Mouse (Mus musculus): ENCODE measurements at regions not wholly inside any gene's neighbourhood (a gene's known extent, or its start where the extent isn't known, plus 50 kb on each side); places are given as distances from the start of the nearest gene placed in this dataset.

- TF ChIP-seq CTCF (IDR thresholded peaks at IDR 0.05; ENCODE audit: control insufficient read depth, insufficient read depth, insufficient replicate concordance, low read depth, low read length) (no peak), POLR2A (IDR thresholded peaks at IDR 0.05; ENCODE audit: control insufficient read depth, low read depth, low read length) (no peak)
- Histone ChIP-seq H3K36me3 (ENCODE audit: control insufficient read depth, insufficient read depth, low read length) (no peaks in the 10 kb centered on the region), H3K27ac (ENCODE audit: control insufficient read depth, insufficient read depth, low read depth, low read length) (no peak overlapping the region), H3K4me1 (ENCODE audit: control insufficient read depth, insufficient read depth, low read length) (no peaks in the 10 kb centered on the region), H3K27me3 (ENCODE audit: control insufficient read depth, insufficient read depth, low read length) (no peaks in the 10 kb centered on the region), H3K4me3 (ENCODE audit: control insufficient read depth, low read depth, low read length) (no peak overlapping the region)
Measured at GRCm38 (mm10) chr10:91559307-91559706, 378.2 kb upstream of the Tmpo start.

- Histone ChIP-seq H3K27me3 (ENCODE audit: control insufficient read depth, insufficient read depth, low read length) (no peaks in the 10 kb centered on the region), H3K36me3 (ENCODE audit: control insufficient read depth, insufficient read depth, low read length) (no peaks in the 10 kb centered on the region), H3K27ac (ENCODE audit: control insufficient read depth, insufficient read depth, low read depth, low read length) (no peak overlapping the region), H3K4me1 (ENCODE audit: control insufficient read depth, insufficient read depth, low read length) (no peaks in the 10 kb centered on the region), H3K4me3 (ENCODE audit: control insufficient read depth, low read depth, low read length) (no peak overlapping the region)
- TF ChIP-seq CTCF (IDR thresholded peaks at IDR 0.05; ENCODE audit: control insufficient read depth, insufficient read depth, insufficient replicate concordance, low read depth, low read length) (no peak), POLR2A (IDR thresholded peaks at IDR 0.05; ENCODE audit: control insufficient read depth, low read depth, low read length) (no peak)
Measured at GRCm38 (mm10) chr10:91548071-91548470, 367.0 kb upstream of the Tmpo start.

- Histone ChIP-seq H3K4me3 (ENCODE audit: control insufficient read depth, low read depth, low read length) (no peak overlapping the region), H3K36me3 (ENCODE audit: control insufficient read depth, insufficient read depth, low read length) (no peaks in the 10 kb centered on the region), H3K4me1 (ENCODE audit: control insufficient read depth, insufficient read depth, low read length) (no peaks in the 10 kb centered on the region), H3K27ac (ENCODE audit: control insufficient read depth, insufficient read depth, low read depth, low read length) (no peak overlapping the region), H3K27me3 (ENCODE audit: control insufficient read depth, insufficient read depth, low read length) (no peaks in the 10 kb centered on the region)
- TF ChIP-seq CTCF (IDR thresholded peaks at IDR 0.05; ENCODE audit: control insufficient read depth, insufficient read depth, insufficient replicate concordance, low read depth, low read length): no peak; the same call in 1 of the 2 replicates
- no peak for TF ChIP-seq POLR2A (IDR thresholded peaks at IDR 0.05; ENCODE audit: control insufficient read depth, low read depth, low read length)
Measured at GRCm38 (mm10) chr10:91546140-91546539, 365.0 kb upstream of the Tmpo start.

GRCm38 (mm10) chr10:91545421-91545820 is 364.3 kb upstream of the Tmpo start:
- Histone ChIP-seq H3K36me3 (ENCODE audit: control insufficient read depth, insufficient read depth, low read length) (no peaks in the 10 kb centered on the region), H3K27me3 (ENCODE audit: control insufficient read depth, insufficient read depth, low read length) (no peaks in the 10 kb centered on the region), H3K27ac (ENCODE audit: control insufficient read depth, insufficient read depth, low read depth, low read length) (no peak overlapping the region), H3K4me3 (ENCODE audit: control insufficient read depth, low read depth, low read length) (no peak overlapping the region), H3K4me1 (ENCODE audit: control insufficient read depth, insufficient read depth, low read length) (no peaks in the 10 kb centered on the region)
- no peak for TF ChIP-seq CTCF (IDR thresholded peaks at IDR 0.05; ENCODE audit: control insufficient read depth, insufficient read depth, insufficient replicate concordance, low read depth, low read length)
- TF ChIP-seq POLR2A (IDR thresholded peaks at IDR 0.05; ENCODE audit: control insufficient read depth, low read depth, low read length): no peak

- no peaks in the 10 kb centered on the region for H3K4me1 ChIP-seq (ENCODE audit: control insufficient read depth, insufficient read depth, low read length)
Measured at GRCm38 (mm10) chr10:91543167-91543918, 362.2 kb upstream of the Tmpo start.

GRCm38 (mm10) chr10:91542201-91542604 is 361.1 kb upstream of the Tmpo start:
- TF ChIP-seq POLR2A (IDR thresholded peaks at IDR 0.05; ENCODE audit: control insufficient read depth, low read depth, low read length) (no peak), CTCF (IDR thresholded peaks at IDR 0.05; ENCODE audit: control insufficient read depth, insufficient read depth, insufficient replicate concordance, low read depth, low read length) (no peak)
- H3K36me3 ChIP-seq (ENCODE audit: control insufficient read depth, insufficient read depth, low read length): no peaks in the 10 kb centered on the region
- no peak overlapping the region for H3K4me3 ChIP-seq (ENCODE audit: control insufficient read depth, low read depth, low read length)
- no peak overlapping the region for H3K27ac ChIP-seq (ENCODE audit: control insufficient read depth, insufficient read depth, low read depth, low read length)
- no peaks in the 10 kb centered on the region for H3K27me3 ChIP-seq (ENCODE audit: control insufficient read depth, insufficient read depth, low read length)
- no peaks in the 10 kb centered on the region for H3K4me1 ChIP-seq (ENCODE audit: control insufficient read depth, insufficient read depth, low read length)

More at GRCm38 (mm10) chr10:91543167-91543918, 362.2 kb upstream of the Tmpo start:
- Histone ChIP-seq H3K4me3 (ENCODE audit: control insufficient read depth, low read depth, low read length) (no peak overlapping the region), H3K36me3 (ENCODE audit: control insufficient read depth, insufficient read depth, low read length) (no peaks in the 10 kb centered on the region), H3K27me3 (ENCODE audit: control insufficient read depth, insufficient read depth, low read length) (no peaks in the 10 kb centered on the region), H3K27ac (ENCODE audit: control insufficient read depth, insufficient read depth, low read depth, low read length) (no peak overlapping the region)
- TF ChIP-seq POLR2A (IDR thresholded peaks at IDR 0.05; ENCODE audit: control insufficient read depth, low read depth, low read length): no peak
- TF ChIP-seq CTCF (IDR thresholded peaks at IDR 0.05; ENCODE audit: control insufficient read depth, insufficient read depth, insufficient replicate concordance, low read depth, low read length): no peak

GRCm38 (mm10) chr10:91537241-91537640 is 356.1 kb upstream of the Tmpo start:
- Histone ChIP-seq H3K4me3 (ENCODE audit: control insufficient read depth, low read depth, low read length) (no peak overlapping the region), H3K27me3 (ENCODE audit: control insufficient read depth, insufficient read depth, low read length) (no peaks in the 10 kb centered on the region), H3K36me3 (ENCODE audit: control insufficient read depth, insufficient read depth, low read length) (no peaks in the 10 kb centered on the region), H3K4me1 (ENCODE audit: control insufficient read depth, insufficient read depth, low read length) (no peaks in the 10 kb centered on the region), H3K27ac (ENCODE audit: control insufficient read depth, insufficient read depth, low read depth, low read length) (no peak overlapping the region)
- TF ChIP-seq POLR2A (IDR thresholded peaks at IDR 0.05; ENCODE audit: control insufficient read depth, low read depth, low read length) (no peak), CTCF (IDR thresholded peaks at IDR 0.05; ENCODE audit: control insufficient read depth, insufficient read depth, insufficient replicate concordance, low read depth, low read length) (no peak)
